Mouse (Mus musculus): Measurements from ENCODE around the gene Olfr1383. TPM values are rescaled to one million over a fixed set of nuclear protein-coding genes. Genes with fewer than 3 reads are reported as not detected.

The Olfr1383 gene
- polyA plus RNA-seq, 1 experiment, result not detected

Other genes with a start within 250 kb of the Olfr1383 start
- 0.08 TPM in 1 of 2 replicates, not detected in the other for gene Olfr1393, start 241.3 kb upstream of the Olfr1383 start, polyA plus RNA-seq (2012; rRNA removed)
- 0.08 and 0.15 TPM in 2 replicates for gene Olfr1392, start 234.4 kb upstream of the Olfr1383 start, polyA plus RNA-seq (2012; rRNA removed)
- gene Olfr10, start 214.9 kb upstream of the Olfr1383 start, polyA plus RNA-seq (2012; rRNA removed), result not detected in 2 replicates
- not detected in 2 replicates for gene Olfr1391, start 196.9 kb upstream of the Olfr1383 start, polyA plus RNA-seq (2012; rRNA removed)
- gene Olfr1390, start 184.5 kb upstream of the Olfr1383 start, polyA plus RNA-seq (2012; rRNA removed), result not detected in 2 replicates
- gene Olfr1389, start 96.6 kb upstream of the Olfr1383 start, polyA plus RNA-seq (2012; rRNA removed), result not detected in 2 replicates
- 0.11 and 0.25 TPM in 2 replicates for gene Olfr1388, start 83.0 kb upstream of the Olfr1383 start, polyA plus RNA-seq (2012; rRNA removed)
- gene Olfr1387, start 64.3 kb upstream of the Olfr1383 start, polyA plus RNA-seq (2012; rRNA removed), result not detected in 2 replicates
- not detected in 2 replicates for gene Olfr1386, start 54.6 kb upstream of the Olfr1383 start, polyA plus RNA-seq (2012; rRNA removed)
- 0.03 TPM in 1 of 2 replicates, not detected in the other for gene Olfr1385, start 30.6 kb upstream of the Olfr1383 start, polyA plus RNA-seq (2012; rRNA removed)
- not detected in 2 replicates for gene Olfr1384, start 12.9 kb upstream of the Olfr1383 start, polyA plus RNA-seq (2012; rRNA removed)
- not detected in 2 replicates for gene Olfr1382, start 8.6 kb downstream of the Olfr1383 start, polyA plus RNA-seq (2012; rRNA removed)
- not detected in 2 replicates for gene Olfr1381, start 23.8 kb downstream of the Olfr1383 start, polyA plus RNA-seq (2012; rRNA removed)
- not detected in 2 replicates for gene Olfr1380, start 37.2 kb downstream of the Olfr1383 start, polyA plus RNA-seq (2012; rRNA removed)
- 2.2 and 2.3 TPM in 2 replicates for gene Flt4, start 89.6 kb downstream of the Olfr1383 start, polyA plus RNA-seq (2012; rRNA removed)
- gene Scgb3a1, start 144.0 kb downstream of the Olfr1383 start, polyA plus RNA-seq (2012; rRNA removed), result 0.40 TPM in 1 of 2 replicates, not detected in the other
- gene Cnot6, start 193.1 kb downstream of the Olfr1383 start, polyA plus RNA-seq (2012; rRNA removed), result 26.3 and 29.1 TPM in 2 replicates

Data from cerebellum, adult 2 months (tissue).